Mouse (Mus musculus) liver, embryonic 11.5 days (tissue): ENCODE measurements around the gene Mrtfb. TPM values are rescaled to one million over a fixed set of nuclear protein-coding genes. Genes with fewer than 3 reads are reported as not detected.
A peak's percentile ranks its signal among the peaks of the same experiment; 100 is the strongest.

Source experiments
- ATAC-seq: fragments of 200-750 bp; cut with Nextera tagmentation; replicated peaks from 2 replicates; pipeline ENCODE4 v1.8.0; 2017; ENCODE audit warnings: moderate number of reproducible peaks, mild to moderate bottlenecking, moderate TSS enrichment, moderate library complexity; ENCODE audit not compliant: low FRiP score
- DNase-seq: peaks from one replicate; pipeline ENCODE4 v3.0.0-alpha.2; 2017; ENCODE audit warnings: low spot score
- H3K27ac ChIP-seq: fragments of 300-500 bp; sonication (generic); 2 replicates; pipeline ENCODE4 v1.5.1; 2014; ENCODE audit warnings: mild to moderate bottlenecking, low read depth, low read length, control low read depth
- H3K27me3 ChIP-seq: fragments of 300-500 bp; sonication (generic); replicated peaks from 2 replicates; pipeline ENCODE4 v1.6.1; 2014; ENCODE audit warnings: low read length, mixed read lengths; ENCODE audit not compliant: control insufficient read depth, insufficient read depth
- H3K36me3 ChIP-seq: fragments of 300-500 bp; sonication (generic); 2 replicates; pipeline ENCODE4 v1.6.1; 2014; ENCODE audit warnings: mild to moderate bottlenecking, low read length, moderate library complexity, mixed read lengths; ENCODE audit not compliant: control insufficient read depth, insufficient read depth
- H3K4me1 ChIP-seq: fragments of 300-500 bp; sonication (generic); replicated peaks from 2 replicates; pipeline ENCODE4 v1.6.1; 2014; ENCODE audit warnings: low read length, mixed read lengths; ENCODE audit not compliant: control insufficient read depth, insufficient read depth
- H3K4me2 ChIP-seq: fragments of 300-500 bp; sonication (generic); 2 replicates; pipeline ENCODE4 v1.6.1; 2014; ENCODE audit warnings: mild to moderate bottlenecking, control low read depth, moderate library complexity
- H3K4me3 ChIP-seq: fragments of 300-500 bp; sonication (generic); 2 replicates; pipeline ENCODE4 v1.5.1; 2014; ENCODE audit warnings: low read depth, low read length, control low read depth
- H3K9ac ChIP-seq: fragments of 300-500 bp; sonication (generic); 2 replicates; pipeline ENCODE4 v1.6.1; 2014; ENCODE audit warnings: low read depth, low read length, control low read depth
- H3K9me3 ChIP-seq: fragments of 300-500 bp; sonication (generic); 2 replicates; pipeline ENCODE4 v1.6.1; 2016; ENCODE audit warnings: low read length, inconsistent platforms, mixed read lengths; ENCODE audit not compliant: control insufficient read depth
- WGBS: fragments of 180-500 bp; shearing (Covaris S2); extraction: QIAGEN DNeasy Blood & Tissue Kit; methylation state at CpG from one replicate; pipeline ENCODE4 v1.1.7; 2014; 5-methylcytosine and 5-hydroxymethylcytosine counted together
- polyA plus RNA-seq: library from polyadenylated mRNA; unstranded; fragments of >200 nt; fragmentation: Nextera tagmentation; extraction: Ambion mirVana; gene quantifications from 2 replicates; pipeline ENCODE4 v1.2.1, GENCODE M21; 2014

Mrtfb gene
- polyA plus RNA-seq, 1 experiment from 2014 or later = 14.8 TPM

DNA sequence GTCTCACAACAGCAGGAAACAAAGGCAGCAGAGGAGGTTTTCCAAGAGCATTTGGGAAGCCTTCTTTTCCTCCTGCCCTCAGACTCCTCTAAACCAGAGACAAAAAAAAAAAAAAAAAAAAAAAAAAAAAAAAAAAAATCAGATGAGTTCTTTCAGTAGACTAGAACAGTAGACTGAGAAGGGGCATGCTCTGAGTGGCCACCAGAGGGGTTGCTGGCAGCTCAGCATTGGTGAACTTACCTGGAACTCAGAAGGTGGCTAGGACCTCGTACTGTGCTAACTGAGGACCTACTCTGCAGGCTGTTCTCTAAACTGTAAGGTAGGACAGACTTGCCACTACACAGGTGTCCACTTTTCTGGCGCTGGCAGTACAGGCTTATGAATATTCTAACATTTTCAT, 179.3 kb downstream of the Mrtfb start:
- ATAC-seq (no peak), DNase-seq (no peak)
- Histone ChIP-seq H3K36me3 (no peaks in the 10 kb centered on the region), H3K4me1 (peaks cover 21% of the 10 kb centered on the region), H3K27me3 (no peaks in the 10 kb centered on the region), H3K27ac (no peak overlapping the region), H3K9me3 (no peaks in the 10 kb centered on the region), H3K4me3 (no peak overlapping the region), H3K4me2 (no peak overlapping the region), H3K9ac (no peak overlapping the region)
- 77% methylated on average over 2 of the region's 2 CpGs for WGBS

DNA sequence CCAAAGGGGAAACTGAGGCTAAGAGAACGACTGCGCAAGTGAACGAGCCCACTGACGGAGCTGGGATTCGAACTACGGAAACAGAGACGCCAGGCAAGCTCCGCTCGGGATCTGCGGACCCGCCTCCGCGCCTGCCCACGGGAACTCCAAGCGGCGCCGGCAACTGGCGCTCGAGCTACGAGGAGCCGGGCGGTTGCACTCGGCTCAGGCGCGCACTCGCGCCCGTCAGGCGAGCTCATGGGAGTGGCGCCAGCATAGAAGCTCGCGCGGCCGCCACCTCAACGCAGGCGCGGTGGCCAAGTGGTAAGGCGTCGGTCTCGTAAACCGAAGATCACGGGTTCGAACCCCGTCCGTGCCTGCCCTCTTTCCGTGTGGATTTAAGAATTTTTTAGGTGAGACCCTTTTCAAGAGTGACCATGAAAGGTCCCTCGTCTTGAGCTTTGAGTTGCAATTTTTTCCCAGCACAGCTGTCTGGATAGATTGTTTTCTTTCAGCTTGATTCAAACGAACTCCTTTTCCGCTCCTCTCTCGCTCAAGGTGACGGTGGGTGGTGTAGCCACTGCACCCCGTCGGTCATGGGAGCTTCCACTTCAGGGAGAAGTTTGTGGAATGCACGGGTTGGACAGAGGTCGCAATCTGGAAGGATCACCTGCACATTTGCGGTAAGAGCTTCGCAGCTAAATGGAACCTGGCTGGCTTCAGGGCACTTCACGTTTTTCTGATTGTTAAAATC, 180.9 kb downstream of the Mrtfb start:
- Histone ChIP-seq H3K9ac (peak overlapping the region; percentile 82), H3K36me3 (no peaks in the 10 kb centered on the region), H3K4me3 (peak overlapping the region; percentile 71), H3K27ac (peak overlapping the region; percentile 84), H3K4me2 (peak overlapping the region; percentile 92), H3K27me3 (no peaks in the 10 kb centered on the region), H3K9me3 (no peaks in the 10 kb centered on the region), H3K4me1 (peaks cover 14% of the 10 kb centered on the region)
- peak; percentile 93 for ATAC-seq
- DNase-seq = peak; percentile 99
- under 1% methylated on average over 58 of the region's 58 CpGs for WGBS

DNA sequence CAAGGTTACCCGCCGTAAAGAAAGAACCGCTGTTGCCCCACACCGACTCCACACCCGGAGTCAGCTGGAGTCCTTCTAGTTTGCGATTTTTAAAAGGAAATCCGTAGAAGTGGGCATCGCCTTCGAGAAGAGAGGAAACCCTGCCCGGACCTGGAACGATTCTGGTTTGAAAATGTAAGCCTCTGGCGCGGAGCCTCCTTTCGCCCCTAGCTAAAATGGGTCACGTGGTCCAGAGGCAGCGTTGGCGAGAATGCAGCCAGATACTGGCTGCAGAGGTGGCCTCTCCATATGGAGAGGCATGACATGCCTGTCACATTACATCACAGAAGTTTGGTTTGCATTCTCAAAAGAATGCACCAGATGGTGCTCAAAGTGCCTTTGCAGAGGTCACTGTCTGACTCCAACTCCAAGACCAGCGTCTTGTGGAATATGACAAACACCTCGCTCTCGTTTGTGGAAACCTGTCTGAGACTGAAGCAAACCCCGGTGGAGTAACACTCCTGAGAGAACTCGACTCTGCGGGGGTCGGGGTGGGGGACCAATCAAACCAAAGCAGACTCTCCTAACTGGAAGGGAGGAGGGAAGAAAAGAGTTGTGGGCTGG, 181.6 kb downstream of the Mrtfb start:
- Histone ChIP-seq H3K9me3 (no peaks in the 10 kb centered on the region), H3K4me3 (peak overlapping the region; percentile 71), H3K4me2 (peak overlapping the region; percentile 92), H3K36me3 (no peaks in the 10 kb centered on the region), H3K27me3 (no peaks in the 10 kb centered on the region), H3K27ac (peak overlapping the region; percentile 84), H3K4me1 (peaks cover 14% of the 10 kb centered on the region), H3K9ac (peak overlapping the region; percentile 82)
- under 1% methylated on average over 24 of the region's 24 CpGs for WGBS
- peak; percentile 69 for ATAC-seq
- DNase-seq = peak; percentile 73

DNA sequence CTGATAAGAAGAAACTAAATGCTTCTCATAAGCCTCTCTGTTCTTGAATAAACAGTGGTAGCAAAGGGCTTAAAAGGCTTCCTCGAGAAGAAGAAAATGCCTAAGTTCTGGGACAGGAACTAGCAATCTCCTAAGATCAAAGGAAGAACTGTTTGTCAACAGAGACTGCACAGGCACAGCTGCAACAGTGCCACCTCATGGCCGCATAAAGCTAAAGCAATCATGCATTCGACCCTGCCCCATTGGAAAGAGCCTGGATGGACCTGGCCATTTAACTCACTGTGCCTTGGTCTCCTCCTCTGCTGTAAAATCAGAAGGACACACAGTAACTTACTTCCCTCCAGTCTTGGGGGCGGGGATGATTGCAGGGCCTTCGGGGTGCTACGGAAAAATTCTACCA, 184.2 kb downstream of the Mrtfb start:
- Histone ChIP-seq H3K27ac (no peak overlapping the region), H3K4me2 (no peak overlapping the region), H3K27me3 (no peaks in the 10 kb centered on the region), H3K9ac (no peak overlapping the region), H3K4me1 (peaks cover 20% of the 10 kb centered on the region), H3K36me3 (no peaks in the 10 kb centered on the region), H3K9me3 (no peaks in the 10 kb centered on the region), H3K4me3 (no peak overlapping the region)
- ATAC-seq (no peak), DNase-seq (no peak)
- 39% methylated on average over 6 of the region's 6 CpGs for WGBS

DNA sequence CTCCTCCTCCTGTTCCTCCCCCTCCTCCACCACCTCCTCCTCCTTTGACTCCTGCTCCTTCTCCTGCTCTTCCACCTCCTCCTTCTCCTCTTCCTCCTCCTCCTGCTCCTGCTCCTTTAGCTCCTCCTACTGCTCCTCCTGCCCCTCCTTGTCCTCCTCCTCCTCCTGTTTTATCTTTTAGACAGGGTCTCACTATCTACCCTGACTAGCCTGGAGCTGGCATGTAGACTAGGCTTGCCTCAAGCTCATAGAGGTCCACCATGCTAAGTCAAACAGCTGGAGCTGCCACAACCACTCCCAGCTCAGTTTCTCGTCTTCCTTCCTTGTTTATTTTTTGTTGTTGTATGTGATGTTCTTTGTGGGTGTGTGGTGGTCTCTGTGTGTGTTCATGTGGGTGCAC, 187.5 kb downstream of the Mrtfb start:
- H3K9me3 ChIP-seq = no peaks in the 10 kb centered on the region
- ATAC-seq = peak; percentile 66
- WGBS = 35% methylated on average over 1 of the region's 1 CpGs
- no peaks in the 10 kb centered on the region; the same call in 1 of the 2 replicates for H3K27me3 ChIP-seq
- H3K4me3 ChIP-seq = no peak overlapping the region
- no peak overlapping the region for H3K9ac ChIP-seq
- peak overlapping the region; percentile 17; the same call in 1 of the 2 replicates for H3K4me2 ChIP-seq
- no peak for DNase-seq
- H3K27ac ChIP-seq = no peak overlapping the region
- peaks cover 23% of the 10 kb centered on the region for H3K4me1 ChIP-seq
- H3K36me3 ChIP-seq = no peaks in the 10 kb centered on the region

DNA sequence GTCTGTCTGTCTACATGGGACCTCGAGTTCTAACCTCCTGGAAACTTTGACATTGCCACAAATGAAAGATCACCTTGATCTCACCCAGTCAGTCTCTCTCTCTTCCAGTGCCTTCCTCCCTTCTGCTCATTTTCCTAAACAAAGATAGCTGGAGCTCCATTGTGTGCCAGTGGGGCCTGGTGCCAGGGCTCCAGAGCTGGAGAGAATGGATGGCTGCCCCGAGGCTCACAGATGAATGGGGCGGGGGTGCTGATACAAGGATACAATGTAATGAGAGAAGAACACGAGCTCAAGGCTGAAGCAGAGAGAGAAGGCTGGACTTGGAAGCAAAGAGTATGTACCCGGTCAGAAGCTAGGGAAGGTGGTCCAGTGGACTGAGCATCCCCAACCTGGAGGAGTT, 189.2 kb downstream of the Mrtfb start:
- no peaks in the 10 kb centered on the region; the same call in 1 of the 2 replicates for H3K27me3 ChIP-seq
- no peak for DNase-seq
- WGBS = 78% methylated on average over 5 of the region's 5 CpGs
- no peak overlapping the region for H3K27ac ChIP-seq
- ATAC-seq = no peak
- no peak overlapping the region for H3K4me2 ChIP-seq
- H3K9me3 ChIP-seq = no peaks in the 10 kb centered on the region
- H3K36me3 ChIP-seq = no peaks in the 10 kb centered on the region
- peaks cover 19% of the 10 kb centered on the region for H3K4me1 ChIP-seq
- no peak overlapping the region for H3K4me3 ChIP-seq
- H3K9ac ChIP-seq = no peak overlapping the region

DNA sequence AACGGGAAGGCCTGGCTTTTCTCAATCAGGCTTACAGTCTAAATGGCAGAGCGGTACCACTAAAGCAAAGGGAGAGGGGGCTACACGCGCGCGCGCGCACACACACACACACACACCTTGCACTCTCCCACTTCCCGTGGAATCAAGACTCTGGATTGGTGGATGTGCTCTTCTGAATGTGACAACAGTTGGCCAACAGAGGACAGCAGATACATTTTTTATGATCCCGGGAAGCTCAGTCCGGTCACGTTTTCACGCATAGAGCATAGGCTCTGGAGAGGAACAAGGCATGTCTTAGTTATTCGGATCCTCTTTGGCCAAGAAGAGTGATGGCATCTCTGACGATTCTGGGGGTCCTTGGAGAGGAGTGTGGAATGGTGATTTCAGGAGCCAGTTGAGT, 190.2 kb downstream of the Mrtfb start:
- Histone ChIP-seq H3K9ac (no peak overlapping the region), H3K27me3 (no peaks in the 10 kb centered on the region; the same call in 1 of the 2 replicates)

DNA sequence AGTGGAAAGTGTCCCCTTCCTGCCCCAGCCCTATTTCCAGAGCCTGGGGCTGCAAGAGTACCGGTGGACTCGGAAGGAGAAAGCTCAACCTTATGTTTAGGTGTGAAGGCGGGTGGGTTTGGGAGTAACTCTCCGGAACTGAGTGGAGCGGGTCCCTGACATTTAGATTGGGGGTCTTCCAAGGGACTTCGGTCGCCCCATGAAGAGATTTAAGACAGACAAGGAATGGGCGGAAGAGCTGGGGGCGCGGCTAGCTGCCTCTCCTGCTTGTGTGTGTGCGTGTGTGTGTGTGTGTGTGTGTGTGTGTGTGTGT, 190.6 kb downstream of the Mrtfb start:
- peak overlapping the region; percentile 31; the same call in 1 of the 2 replicates for H3K9ac ChIP-seq
- H3K27ac ChIP-seq = peak overlapping the region; percentile 19; the same call in 1 of the 2 replicates
- peak overlapping the region; percentile 86 for H3K4me3 ChIP-seq
- H3K4me2 ChIP-seq = peak overlapping the region; percentile 99
- H3K4me1 ChIP-seq = peaks cover 15% of the 10 kb centered on the region
- no peaks in the 10 kb centered on the region; the same call in 1 of the 2 replicates for H3K27me3 ChIP-seq
- no peak for ATAC-seq
- DNase-seq = peak; percentile 39
- no peaks in the 10 kb centered on the region for H3K9me3 ChIP-seq
- WGBS = 7% methylated on average over 11 of the region's 11 CpGs
- H3K36me3 ChIP-seq = no peaks in the 10 kb centered on the region

More for the DNA sequence above, 190.2 kb downstream of the Mrtfb start:
- DNase-seq = no peak
- H3K27ac ChIP-seq = peak overlapping the region; percentile 19; the same call in 1 of the 2 replicates
- peak overlapping the region; percentile 86 for H3K4me3 ChIP-seq
- H3K9me3 ChIP-seq = no peaks in the 10 kb centered on the region
- peaks cover 15% of the 10 kb centered on the region for H3K4me1 ChIP-seq
- H3K4me2 ChIP-seq = peak overlapping the region; percentile 99
- H3K36me3 ChIP-seq = no peaks in the 10 kb centered on the region
- 30% methylated on average over 15 of the region's 15 CpGs for WGBS
- no peak for ATAC-seq
